Mouse (Mus musculus): ENCODE data around the gene Fmnl1.

Gene Fmnl1

GRCm38 (mm10) chr11:103170494-103171285 lies at the start of gene Fmnl1:
Gene Fmnl1 (plus strand): TSS chr11:103171107.
- DNase-seq, result peak; percentile 77 to 79

- peak; percentile 38 to 61 for DNase-seq
These were observed 39.0 kb upstream of the Fmnl1 start, which contains the start of gene Hexim2 for GRCm38 (mm10) chr11:103131701-103132575. Gene Hexim2 (plus strand): TSS chr11:103132429.

- peak; percentile 98 to 100 for DNase-seq
These were observed 38.1 kb upstream of the Fmnl1 start for GRCm38 (mm10) chr11:103132576-103133455.

GRCm38 (mm10) chr11:103133456-103134185 lies 37.3 kb upstream of the Fmnl1 start:
- DNase-seq, result no peak

DNA sequence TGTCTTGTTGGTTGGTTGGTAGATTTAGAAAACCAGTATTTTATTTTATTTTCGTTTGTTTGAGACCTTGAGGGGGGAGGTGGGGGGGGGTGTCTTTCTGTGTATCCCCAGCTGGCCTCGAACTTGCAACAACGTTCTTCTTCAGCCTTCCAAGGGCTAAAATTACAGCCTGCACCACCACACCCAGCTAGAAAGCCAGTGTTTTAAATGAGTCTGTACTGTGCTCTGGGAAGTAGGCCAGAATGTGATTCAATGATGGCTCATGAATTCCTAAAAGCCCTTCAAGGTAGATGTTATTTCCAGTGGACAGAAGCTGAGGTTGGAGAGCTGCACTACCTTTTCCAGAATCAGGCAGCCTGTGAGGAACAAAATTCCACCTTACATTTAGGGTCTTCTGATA lies 36.7 kb upstream of the Fmnl1 start:
- DNase-seq, result no peak

GRCm38 (mm10) chr11:103136039-103136577 lies 34.8 kb upstream of the Fmnl1 start:
- DNase-seq, result no peak

DNA sequence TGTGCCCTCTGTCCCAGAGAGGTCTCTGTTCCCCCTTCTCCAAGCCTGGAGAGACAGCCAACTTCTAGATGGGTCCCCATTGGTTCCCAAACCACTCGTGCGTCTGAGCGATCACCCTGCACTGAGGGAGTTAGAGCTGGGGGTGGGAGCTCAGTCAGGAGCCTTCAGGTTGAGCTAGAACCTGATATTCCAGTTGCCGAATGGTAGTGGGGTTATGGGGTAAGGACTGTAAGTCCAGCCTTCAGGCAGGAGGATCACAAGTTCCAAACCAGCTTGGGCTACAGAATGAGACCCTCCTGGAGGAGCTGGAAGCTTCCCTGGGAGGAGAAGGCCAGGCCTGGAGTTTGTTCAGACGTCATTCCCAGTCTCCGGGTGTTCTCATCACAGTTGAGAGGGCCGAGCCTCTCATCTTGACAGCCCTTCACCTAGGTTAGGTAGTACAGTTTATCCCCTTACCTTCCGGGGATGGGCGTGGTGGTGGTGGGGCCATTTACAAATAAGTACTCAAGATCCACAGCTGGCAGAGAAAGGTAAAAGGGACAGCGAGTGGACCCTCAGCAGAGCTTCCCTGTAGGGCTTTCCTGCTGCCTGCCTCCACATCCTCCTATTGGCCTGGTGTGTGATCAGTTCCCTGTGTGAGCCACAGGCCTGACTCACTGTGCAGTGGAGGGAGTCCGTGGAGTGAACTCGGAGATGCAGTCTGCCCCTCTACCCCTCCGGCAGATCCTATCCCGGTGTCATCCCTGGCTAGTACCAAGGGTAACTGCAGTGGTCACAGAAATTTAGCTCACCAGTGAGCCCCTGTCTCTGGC lies 30.8 kb upstream of the Fmnl1 start:
- DNase-seq, result no peak

GRCm38 (mm10) chr11:103140763-103141100 lies 30.2 kb upstream of the Fmnl1 start:
- DNase-seq, result no peak

GRCm38 (mm10) chr11:103141101-103141943 lies 29.6 kb upstream of the Fmnl1 start:
- DNase-seq, result no peak

DNA sequence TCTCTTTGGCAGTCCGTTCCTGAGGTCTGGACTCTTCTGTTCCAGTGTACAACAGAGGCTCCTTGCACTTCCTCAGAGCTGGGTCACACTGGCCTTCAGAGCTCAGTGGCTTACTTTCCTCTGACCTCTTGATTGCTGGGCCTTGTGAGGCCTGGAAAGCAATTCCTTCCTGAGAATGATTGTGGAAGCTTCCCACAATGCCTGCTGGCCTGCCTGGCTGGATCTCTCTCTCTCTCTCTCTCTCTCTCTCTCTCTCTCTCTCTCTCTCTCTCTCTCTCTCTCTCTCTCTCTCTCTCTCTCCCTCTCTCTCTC lies 29.0 kb upstream of the Fmnl1 start:
- DNase-seq, result no peak

DNA sequence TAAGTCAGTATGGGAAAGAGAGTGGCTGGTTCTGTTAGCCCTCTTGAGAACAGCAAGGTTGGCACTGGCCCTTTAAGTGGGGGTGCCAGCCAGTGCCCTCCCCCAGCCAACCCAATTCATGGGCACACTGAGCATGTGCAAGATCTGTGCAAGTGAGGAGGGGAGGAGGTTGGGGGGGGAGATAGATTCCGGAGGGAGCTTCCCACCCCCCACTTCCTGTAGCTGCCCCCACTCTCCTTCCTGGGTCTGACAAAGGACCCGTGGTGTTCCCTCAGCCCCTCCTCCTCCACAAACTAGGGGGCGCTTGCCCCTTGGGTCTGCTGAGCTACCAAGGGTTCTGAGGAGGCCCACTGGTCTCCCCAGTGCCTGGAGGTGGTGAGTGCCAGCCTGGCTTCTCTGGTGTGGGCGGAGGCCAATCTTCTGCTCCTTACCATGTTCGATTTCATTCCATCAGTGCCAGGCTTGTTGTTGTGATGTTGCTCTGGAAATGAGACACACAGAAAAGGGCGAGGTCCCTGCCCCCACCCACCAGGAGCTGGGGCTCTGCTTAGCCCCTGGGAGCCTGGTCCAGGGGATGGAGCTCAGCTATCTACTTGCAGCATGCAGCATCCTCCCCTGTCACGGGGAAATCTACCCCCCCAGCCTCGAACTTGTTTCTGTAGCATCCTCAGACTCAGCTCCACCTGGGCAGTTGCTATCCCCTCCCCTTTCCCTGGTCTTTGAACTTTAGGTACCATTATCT lies 28.3 kb upstream of the Fmnl1 start:
- peak; percentile 74 to 85 for DNase-seq

GRCm38 (mm10) chr11:103144309-103145285 lies 26.3 kb upstream of the Fmnl1 start:
- no peak for DNase-seq

DNA sequence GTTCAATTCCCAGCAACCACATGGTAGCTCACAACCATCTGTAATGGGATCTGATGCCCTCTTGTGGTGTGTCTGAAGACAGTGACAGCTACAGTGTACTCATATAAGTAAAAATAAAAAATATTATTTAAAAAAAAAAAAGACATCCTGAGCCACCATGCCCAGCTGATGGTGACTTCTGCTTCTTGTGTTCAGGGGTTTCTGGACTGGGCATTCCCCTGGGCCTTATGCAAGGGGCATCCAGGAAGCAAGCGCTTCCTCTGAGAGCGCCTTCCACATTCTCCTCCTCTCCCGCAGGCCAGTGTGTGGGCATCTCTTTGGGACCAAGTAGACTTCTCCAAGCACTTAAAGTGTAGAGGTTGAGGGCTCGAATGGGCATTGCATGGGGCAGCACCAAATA lies 24.5 kb upstream of the Fmnl1 start:
- no peak for DNase-seq

DNA sequence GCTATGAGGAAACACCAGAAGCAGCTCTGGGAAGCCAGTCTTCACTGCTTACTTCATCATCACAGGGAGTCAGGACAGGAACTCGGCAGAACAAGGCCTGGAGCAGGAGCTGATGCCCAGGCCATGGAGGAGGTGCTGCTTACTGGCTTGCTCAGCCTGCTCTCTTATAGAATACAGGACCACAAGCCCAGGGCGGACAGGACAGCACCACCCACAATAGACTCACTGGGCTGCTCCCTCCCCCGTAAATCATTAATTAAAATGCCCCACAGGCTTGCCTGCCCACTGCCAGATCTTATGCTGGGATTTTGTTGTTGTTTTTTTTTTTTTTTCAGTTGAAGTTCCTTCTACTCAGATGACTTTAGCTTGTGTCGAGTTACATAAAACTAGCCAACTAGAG lies 23.1 kb upstream of the Fmnl1 start:
- DNase-seq, result no peak

GRCm38 (mm10) chr11:103149771-103150170 lies 21.1 kb upstream of the Fmnl1 start:
- DNase-seq, result no peak

GRCm38 (mm10) chr11:103158621-103159478 lies 12.1 kb upstream of the Fmnl1 start:
- peak; percentile 76 to 80 for DNase-seq

GRCm38 (mm10) chr11:103160738-103161137 lies 10.2 kb upstream of the Fmnl1 start:
- DNase-seq, result no peak
